Mouse (Mus musculus): ENCODE measurements around the gene Tfap2b. TPM values are rescaled to one million over a fixed set of nuclear protein-coding genes. Genes with fewer than 3 reads are reported as not detected.

Tfap2b gene
- polyA plus RNA-seq, 2 experiments from 2014 or later, result not detected

DNA sequence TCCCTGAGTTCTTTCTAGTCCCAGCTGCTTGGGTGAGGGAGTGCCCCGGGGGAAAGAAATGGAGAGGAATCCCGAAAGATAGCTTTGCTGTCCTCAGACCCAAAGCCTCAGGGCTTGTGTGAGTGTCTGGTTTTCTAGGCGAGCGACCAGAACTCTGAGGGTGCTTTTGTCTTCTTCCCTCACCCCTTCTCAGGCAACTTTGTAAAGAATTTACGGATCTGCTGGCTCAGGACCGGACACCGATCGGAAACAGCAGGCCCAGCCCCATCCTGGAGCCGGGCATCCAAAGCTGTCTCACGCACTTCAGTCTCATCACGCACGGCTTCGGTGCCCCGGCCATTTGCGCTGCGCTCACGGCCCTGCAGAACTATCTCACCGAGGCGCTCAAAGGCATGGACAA, 25.1 kb downstream of the Tfap2b start:
- ATAC-seq, result no peak

DNA sequence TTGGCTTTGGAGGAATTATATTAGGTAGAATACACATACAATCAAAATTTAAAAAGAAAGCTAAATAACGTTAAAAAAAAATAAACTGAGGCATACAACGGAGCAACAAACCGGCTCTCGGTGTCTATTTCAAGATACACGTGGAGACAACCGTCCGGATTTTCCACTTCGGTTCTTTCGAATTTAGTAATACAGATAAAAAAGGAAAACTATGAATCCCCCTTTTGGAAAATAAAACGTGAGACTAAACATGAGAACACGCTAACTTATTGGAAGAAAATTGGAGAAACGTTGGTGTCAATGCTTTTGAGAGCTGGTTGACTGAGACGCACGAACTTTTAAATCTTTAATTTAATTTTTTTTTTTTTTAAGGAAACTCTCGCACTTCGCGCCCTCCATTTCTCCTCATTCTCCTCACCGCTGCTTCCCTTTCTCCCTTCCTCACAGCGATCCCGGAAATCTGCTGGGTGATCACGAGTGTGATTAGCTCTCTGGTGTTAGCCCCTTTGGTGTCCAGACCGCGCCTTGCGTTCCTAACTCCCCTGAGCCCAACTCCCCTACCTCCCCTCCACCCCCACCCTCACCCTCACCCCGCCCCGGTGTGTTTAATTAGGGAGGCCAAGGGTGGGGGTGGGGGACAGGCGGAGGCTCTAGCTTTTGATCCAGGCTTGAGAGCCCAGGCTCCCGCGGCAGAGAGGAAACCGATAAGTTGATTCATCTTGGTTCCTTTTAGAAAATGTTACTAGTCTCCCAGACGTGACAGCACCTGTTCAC, 25.9 kb downstream of the Tfap2b start:
- ATAC-seq, result no peak

DNA sequence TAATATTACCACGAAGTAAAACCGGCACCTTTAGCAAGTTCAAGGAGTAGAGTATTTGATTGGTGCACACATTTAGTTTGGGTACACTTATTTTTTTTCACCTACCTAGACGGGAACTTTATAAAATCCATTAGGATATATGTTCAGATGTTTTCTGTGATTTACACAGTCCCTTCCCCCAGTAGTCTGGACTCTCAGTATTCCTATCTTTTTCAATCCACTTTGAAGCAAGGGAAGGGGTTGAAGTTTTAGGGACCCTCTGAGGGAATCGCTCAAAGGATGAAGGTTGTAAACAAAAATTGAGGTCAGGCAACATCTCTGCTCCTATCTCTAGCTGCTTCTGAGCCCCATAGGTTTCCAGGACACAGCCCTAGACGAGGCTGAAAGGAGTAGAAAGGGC, 27.3 kb downstream of the Tfap2b start:
- no peak for ATAC-seq

DNA sequence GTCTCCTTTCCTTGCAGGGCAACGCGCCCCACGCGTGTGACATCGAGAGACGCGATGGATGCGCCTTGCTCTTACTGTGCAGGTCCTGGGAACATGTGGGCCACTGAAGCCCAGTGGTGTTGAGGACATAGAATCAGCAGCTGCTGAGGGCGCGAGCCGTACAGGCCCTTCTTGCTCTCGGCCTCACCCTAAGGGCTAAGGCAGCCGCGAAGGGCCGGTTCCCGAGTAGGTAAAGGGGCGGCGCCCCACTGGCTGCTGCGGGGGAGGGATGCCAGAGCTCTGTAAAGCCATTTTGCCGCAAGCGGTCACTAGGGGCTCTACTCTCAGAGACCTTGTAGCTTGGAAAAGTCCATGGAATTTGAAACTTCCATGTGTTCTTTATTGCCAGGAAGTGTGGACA, 27.9 kb downstream of the Tfap2b start:
- ATAC-seq, result no peak

DNA sequence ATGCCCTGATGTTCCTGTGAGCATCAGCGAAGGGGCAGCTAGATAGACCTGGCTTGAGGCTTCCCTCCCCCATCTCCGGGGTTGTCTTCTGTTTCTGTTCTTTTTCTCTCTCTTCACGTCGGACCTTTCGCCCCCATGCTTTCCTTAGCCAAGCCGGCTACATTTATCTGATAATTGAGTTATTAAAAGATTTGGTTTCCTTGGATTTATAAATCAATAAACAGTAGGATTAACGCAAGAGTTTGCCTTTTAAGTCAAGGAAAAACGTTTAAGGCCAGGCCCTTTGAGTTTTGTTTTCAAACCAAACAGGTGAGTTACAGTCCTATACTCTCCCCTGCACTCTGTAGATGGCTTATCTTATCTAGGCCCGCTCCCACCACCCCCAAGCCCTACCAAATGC, 28.3 kb downstream of the Tfap2b start:
- no peak for ATAC-seq

DNA sequence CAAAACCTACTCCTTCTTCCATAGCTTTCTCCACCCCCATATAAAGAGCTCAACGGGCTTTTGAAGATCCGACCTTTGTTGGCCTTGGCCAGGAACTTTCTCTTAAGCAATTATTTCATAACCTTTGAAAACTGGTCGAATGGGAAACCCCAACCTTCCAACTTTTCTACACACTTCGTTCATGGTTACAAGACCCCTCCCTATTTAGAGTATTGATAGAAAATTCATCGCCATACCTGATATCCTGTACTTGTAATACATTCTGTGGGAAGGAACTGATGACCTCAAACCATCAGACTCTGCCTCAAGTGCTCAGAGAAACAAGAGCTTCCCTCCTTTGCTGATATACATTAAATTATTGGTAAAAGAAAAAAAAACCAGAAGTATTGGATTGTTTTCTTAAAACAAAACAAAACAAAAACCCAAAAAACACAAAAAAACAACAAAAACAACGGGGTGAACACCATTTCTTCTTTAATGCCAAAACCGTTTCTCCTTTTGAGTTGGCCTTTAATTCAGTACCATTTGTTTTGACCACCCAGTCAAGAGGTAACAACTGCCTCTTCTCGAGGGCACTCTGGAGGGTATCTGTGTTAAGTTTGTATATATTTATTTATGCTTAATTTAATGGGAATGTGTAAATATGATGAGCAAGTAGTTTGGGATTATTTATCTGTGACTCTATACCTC, 29.2 kb downstream of the Tfap2b start:
- no peak for ATAC-seq

DNA sequence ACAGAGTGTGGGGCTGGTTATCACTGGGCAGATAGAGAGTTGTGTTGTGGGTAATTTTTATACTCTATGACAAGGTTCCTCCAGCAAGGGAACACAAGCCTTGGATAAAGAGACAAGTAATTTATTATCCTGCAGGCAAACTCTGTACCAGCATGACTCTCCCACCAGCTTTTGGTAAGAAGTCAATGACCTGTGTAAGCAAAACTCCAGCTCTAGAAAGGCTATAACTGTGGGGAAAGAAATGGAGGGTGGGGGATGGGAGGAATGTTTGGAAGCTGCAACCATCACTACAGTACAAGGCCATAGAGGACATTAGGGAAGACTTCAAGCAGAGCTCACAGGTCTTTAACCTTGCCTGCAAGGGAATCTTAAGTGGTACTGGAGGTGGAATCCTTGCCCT, 31.3 kb downstream of the Tfap2b start:
- no peak for ATAC-seq

DNA sequence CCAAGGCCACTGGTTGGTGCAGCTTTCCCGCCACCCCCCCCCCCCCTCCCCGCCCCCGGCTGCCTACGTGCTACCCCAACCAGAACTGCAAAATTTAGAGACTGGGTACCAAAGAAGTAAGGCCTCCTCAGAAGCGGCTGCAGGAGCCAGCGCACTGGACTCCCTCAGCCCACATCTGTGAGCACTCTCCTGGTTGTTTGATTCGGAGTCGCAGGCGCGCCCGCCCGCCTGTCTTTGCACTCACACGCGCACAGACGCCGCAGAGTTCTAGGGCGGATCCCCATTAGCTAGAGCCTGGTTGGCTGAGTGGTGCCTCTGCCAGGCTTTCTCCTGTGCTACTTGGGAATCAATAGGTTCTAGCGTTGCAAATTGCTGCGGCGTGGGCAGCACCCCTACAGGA, 32.6 kb downstream of the Tfap2b start:
- no peak for ATAC-seq

DNA sequence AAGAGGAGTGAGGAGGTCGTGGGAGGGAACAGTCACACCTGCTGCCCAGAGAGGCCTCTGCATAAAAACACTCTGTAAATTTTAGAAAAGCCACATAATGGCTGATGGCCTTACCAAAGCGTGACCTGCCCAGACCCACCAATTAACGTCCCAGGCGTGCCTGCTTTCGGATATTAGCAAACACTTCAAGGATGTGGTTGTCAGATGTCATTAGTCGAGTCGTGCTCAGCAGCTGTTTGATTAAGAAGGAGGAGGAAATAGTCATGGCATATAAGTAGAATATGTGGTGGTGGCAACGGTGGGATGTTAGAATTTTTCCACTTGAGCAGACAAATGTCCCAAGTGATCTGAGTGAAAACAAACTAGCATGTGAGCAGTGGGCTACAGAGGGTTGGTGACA, 33.3 kb downstream of the Tfap2b start:
- ATAC-seq, result no peak

DNA sequence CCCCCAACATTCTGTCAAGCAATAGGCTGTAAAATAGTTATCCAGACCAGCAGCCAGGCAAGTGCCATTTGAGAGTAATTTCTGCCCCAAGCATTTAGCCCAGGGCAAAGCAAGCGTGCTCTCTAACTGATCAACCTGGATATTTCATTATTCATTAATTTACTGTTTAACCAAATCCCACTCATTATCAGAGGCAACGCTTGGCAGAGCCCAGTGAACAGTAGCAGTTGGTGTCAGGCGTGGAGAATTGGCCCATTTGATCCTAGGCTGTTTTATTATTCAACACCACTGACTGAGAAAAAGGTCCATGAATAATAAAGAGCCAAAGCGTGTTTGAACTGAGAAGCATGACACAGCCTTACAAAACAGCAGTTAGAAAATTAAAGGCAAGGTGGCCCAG, 36.3 kb downstream of the Tfap2b start:
- ATAC-seq, result no peak

DNA sequence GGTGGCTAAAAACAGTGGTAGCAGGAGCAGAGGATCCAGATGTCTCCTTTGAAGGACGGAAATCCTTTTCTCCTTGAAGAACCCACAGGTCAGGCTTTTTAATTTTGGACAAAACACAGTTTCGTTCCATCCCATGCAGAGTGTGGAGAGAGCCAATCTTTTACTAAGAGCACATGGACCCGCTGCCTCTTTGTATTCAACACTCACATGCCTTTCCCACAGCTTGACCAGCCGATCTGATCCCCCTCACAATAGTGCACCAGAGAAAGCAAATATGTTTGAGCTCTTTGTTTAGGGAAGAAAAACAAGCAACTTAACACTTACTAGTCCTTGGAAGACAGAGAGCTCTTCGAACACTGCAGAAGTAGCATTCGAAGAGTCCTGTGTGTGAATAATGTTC, 42.6 kb downstream of the Tfap2b start:
- no peak for ATAC-seq

DNA sequence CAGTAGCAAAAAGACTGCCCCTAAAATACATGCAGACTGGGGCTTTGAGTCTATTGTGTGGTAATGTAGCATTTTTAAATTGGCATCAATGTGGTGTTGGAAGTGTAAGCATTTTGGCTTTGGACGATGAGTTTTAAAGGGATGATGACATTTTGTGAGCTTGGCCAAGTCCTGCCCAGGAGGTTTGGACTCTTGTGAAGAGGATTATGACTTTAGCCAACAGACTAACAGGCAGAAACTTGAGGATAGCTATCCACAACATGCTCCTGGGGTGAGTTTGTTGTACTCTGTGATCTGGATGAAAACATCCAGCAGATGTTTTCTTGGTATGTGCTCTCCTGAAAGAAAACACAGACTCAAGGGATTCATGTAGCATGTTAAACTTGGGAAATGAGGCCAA, 60.9 kb downstream of the Tfap2b start:
- no peak for ATAC-seq

Other genes with a start within 250 kb of the Tfap2b start
- gene Tfap2d, start 105.9 kb upstream of the Tfap2b start, polyA plus RNA-seq (2017; shearing (Covaris generic)), result not detected

Data from activated CD4-positive, CD25-positive, alpha-beta regulatory T cell, adult 4 months (primary cell).